Mouse (Mus musculus) left cerebral cortex, postnatal 10 days (tissue): ENCODE measurements at regions not wholly inside any gene's neighbourhood (a gene's known extent, or its start where the extent isn't known, plus 50 kb on each side); places are given as distances from the start of the nearest gene placed in this dataset.
A peak's percentile ranks its signal among the peaks of the same experiment; 100 is the strongest.
"Not testable (repeated sequence)": the region's sequence is repeated elsewhere in the genome, so short reads cannot be mapped to it uniquely, and the experiment has no call there.

Experiments used
- DNase-seq, 2 experiments: peaks; one replicate each; pipeline ENCODE4 v3.0.0; 2021 to 2022; ENCODE audit warnings: low spot score in 2 of 2, mixed read lengths in 1 of 2; ENCODE audit errors: extremely low spot score in 1 of 2
- intact Hi-C: fragments of 180-260 bp; cut with DNase I; formaldehyde crosslinking; loops from one replicate; pipeline ENCODE4 v1.15.1; 2025

- intact Hi-C loops, result not testable (repeated sequence)
These were observed 481.7 kb upstream of the Ywhaq start for GRCm38 (mm10) chr12:21899109-21899508.

More at GRCm38 (mm10) chr12:21899109-21899508, 481.7 kb upstream of the Ywhaq start:
- peak in 1 of 2 experiments; percentile 5 for DNase-seq
